Mouse (Mus musculus) erythroblast, embryonic 14.5 days (primary cell): ENCODE data around the gene Ugt1a7c. TPM values are rescaled to one million over a fixed set of nuclear protein-coding genes. Genes with fewer than 3 reads are reported as not detected.

Experiments used
- H3K27me3 ChIP-seq: 2 replicates; pipeline ENCODE4 v1.6.1; 2012; ENCODE audit warnings: inconsistent platforms; ENCODE audit not compliant: control insufficient read depth
- H3K36me3 ChIP-seq: 2 replicates; pipeline ENCODE4 v1.6.1; 2012; ENCODE audit warnings: mild to moderate bottlenecking, inconsistent platforms; ENCODE audit not compliant: control insufficient read depth
- H3K4me1 ChIP-seq: 2 replicates; pipeline ENCODE4 v1.6.1; 2012; ENCODE audit warnings: inconsistent platforms; ENCODE audit not compliant: control insufficient read depth
- H3K4me3 ChIP-seq: replicated peaks from 2 replicates; pipeline ENCODE3; 2012; ENCODE audit warnings: moderate library complexity, mild to moderate bottlenecking, inconsistent platforms
- H3K9me3 ChIP-seq: 2 replicates; pipeline ENCODE4 v1.6.1; 2012; ENCODE audit warnings: low read length, inconsistent platforms, mixed read lengths; ENCODE audit not compliant: control insufficient read depth
- GATA1 ChIP-seq: IDR thresholded peaks from 2 replicates; pipeline ENCODE4 v1.6.1; 2012; ENCODE audit warnings: low read length, inconsistent platforms, mixed read lengths
- TAL1 ChIP-seq: IDR thresholded peaks from 3 replicates; pipeline ENCODE4 v1.6.1; 2012; ENCODE audit warnings: low read length, inconsistent platforms, mixed read lengths
- polyA plus RNA-seq: library from polyadenylated mRNA; stranded (reverse); fragments of >175 nt; gene quantifications from 2 replicates; pipeline ENCODE4 v1.2.3, GENCODE M21; 2012

The Ugt1a7c gene
- polyA plus RNA-seq, 1 experiment, result 0.06 TPM

- TF ChIP-seq TAL1, result no peak
- peak; percentile 27; the same call in 1 of the 2 replicates for TF ChIP-seq GATA1
- H3K4me1 ChIP-seq, result peaks cover 65% of the 10 kb centered on the region
- H3K36me3 ChIP-seq, result peaks cover 41% of the 10 kb centered on the region
- peaks cover 16% of the 10 kb centered on the region for H3K9me3 ChIP-seq
- H3K27me3 ChIP-seq, result peaks cover 2% of the 10 kb centered on the region
- H3K4me3 ChIP-seq, result peak within 1 kb of the TSS; percentile 81
Measured at GRCm38 (mm10) chr1:88205294-88205922, 110.5 kb downstream of the Ugt1a7c start, which contains the start of gene Dnajb3. TSS of gene Dnajb3 (minus strand) at chr1:88205782.

DNA sequence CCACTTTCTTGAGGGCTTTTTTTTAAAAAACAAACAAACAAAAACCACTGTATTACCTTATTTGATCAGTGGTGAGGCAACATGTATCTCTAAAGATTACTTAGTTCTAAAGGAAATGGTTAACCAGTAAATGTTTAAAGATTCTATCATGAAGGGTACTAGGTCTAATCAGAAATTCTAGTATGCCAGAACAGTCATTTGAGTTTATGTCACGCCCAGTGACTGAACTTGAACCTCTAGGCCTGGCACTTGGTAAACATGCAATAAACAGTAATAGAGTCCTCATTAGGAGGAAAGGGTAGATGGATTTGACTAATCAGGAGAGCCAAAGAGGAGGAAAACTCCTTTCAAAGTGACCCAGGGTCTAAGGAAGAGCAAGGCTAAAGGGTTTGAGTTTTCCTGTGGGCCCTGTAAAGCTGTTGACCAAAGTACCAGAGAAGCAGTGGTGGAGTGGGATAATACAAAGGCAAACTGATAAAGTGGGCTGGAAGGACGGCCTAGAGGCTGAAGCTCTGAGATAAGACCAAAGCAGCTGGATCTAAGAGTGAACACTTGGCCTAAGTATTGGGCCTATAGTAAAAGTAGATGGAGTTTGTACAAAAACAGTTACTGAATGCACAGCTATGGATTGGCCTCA lies 112.1 kb downstream of the Ugt1a7c start:
- H3K9me3 ChIP-seq, result peaks cover 21% of the 10 kb centered on the region
- peaks cover 65% of the 10 kb centered on the region for H3K4me1 ChIP-seq
- TF ChIP-seq GATA1, result peak; percentile 97
- TF ChIP-seq TAL1, result peak; percentile 88
- H3K36me3 ChIP-seq, result peaks cover 41% of the 10 kb centered on the region
- H3K4me3 ChIP-seq, result peak overlapping the region; percentile 25
- H3K27me3 ChIP-seq, result no peaks in the 10 kb centered on the region

GRCm38 (mm10) chr1:88211812-88212211 lies 117.0 kb downstream of the Ugt1a7c start, which contains the start of gene Ugt1a1:
TSS of gene Ugt1a1 (plus strand) at chr1:88211959.
- Histone ChIP-seq H3K27me3 (no peaks in the 10 kb centered on the region), H3K36me3 (peaks cover 7% of the 10 kb centered on the region), H3K4me1 (peaks cover 34% of the 10 kb centered on the region), H3K4me3 (no peak within 1 kb of the TSS), H3K9me3 (peaks cover 13% of the 10 kb centered on the region)
- TF ChIP-seq GATA1, result no peak
- peak; percentile 31; the same call in 2 of the 3 replicates for TF ChIP-seq TAL1

- peaks cover 7% of the 10 kb centered on the region for H3K36me3 ChIP-seq
- H3K4me1 ChIP-seq, result peaks cover 27% of the 10 kb centered on the region
- H3K27me3 ChIP-seq, result no peaks in the 10 kb centered on the region
- no peak overlapping the region for H3K4me3 ChIP-seq
- TF ChIP-seq TAL1 (no peak), GATA1 (no peak)
- H3K9me3 ChIP-seq, result peaks cover 19% of the 10 kb centered on the region
Measured at GRCm38 (mm10) chr1:88212341-88213045, 117.6 kb downstream of the Ugt1a7c start.

GRCm38 (mm10) chr1:88213061-88213460 lies 118.2 kb downstream of the Ugt1a7c start:
- TF ChIP-seq GATA1 (no peak), TAL1 (no peak)
- Histone ChIP-seq H3K27me3 (no peaks in the 10 kb centered on the region), H3K4me1 (peaks cover 21% of the 10 kb centered on the region), H3K9me3 (peaks cover 21% of the 10 kb centered on the region), H3K36me3 (0 out of 2 replicates have a peak, but pooled peaks cover 5% of the 10 kb centered on the region), H3K4me3 (no peak overlapping the region)

DNA sequence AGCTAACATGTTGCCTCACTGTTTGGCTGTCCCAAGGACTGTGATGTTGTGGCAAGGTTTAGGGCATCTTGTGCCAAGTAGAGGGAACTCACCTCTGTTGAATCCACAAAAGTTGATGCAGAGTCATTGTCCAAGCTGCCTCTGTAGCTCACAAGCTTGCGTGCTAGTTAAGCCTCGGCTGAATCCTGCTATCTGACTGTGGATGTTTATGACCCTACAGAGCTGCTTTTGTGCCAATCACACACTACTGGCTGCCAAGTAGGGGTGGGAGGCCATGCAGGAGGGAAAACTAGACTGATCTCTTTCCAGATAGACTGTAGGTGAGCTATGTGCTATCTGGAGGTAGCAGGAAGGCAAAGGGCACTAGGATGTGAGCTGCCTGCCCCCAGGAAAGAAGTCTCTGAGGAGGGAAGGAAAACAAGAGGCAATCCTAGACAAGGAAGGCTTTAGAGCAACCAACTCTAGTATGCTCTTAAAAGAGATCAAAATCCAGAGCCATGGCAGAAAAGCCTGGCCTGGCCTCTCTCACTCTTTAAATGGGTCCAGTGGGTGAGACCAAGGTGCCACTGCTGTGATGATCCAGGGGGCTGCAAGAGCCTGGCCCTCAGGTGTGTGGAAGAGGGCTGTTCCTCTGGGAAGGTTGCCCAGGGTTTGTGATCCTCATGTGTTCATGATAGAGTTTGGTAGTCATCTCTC lies 119.1 kb downstream of the Ugt1a7c start:
- no peak for TF ChIP-seq GATA1
- TF ChIP-seq TAL1, result no peak
- Histone ChIP-seq H3K9me3 (peaks cover 21% of the 10 kb centered on the region), H3K27me3 (no peaks in the 10 kb centered on the region)

DNA sequence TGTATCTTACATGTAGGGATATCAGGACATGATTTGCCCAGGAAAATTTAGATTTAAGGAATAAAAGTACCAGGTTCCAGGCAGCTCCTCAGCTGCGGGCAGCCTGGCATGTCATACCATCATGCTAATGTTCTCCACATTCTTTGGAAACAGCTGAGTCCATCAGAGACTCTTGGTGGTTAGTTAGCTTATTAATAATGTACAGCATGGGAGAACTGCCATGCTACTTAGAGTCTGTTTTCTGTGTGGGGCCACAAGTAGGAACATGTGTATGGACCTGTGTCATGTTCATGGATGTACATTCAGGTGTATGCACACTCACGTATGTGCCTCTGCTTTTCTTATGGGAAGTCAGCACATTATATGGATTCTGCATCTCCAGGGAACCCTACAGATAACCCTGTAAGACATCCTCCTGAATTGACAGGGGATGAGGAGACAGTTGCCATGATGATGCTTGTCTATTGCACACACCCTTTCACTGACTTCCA lies 119.6 kb downstream of the Ugt1a7c start:
- H3K27me3 ChIP-seq, result no peaks in the 10 kb centered on the region
- TF ChIP-seq TAL1 (no peak), GATA1 (no peak)
- H3K4me3 ChIP-seq, result no peak overlapping the region
- no peaks in the 10 kb centered on the region for H3K36me3 ChIP-seq
- peaks cover 8% of the 10 kb centered on the region for H3K4me1 ChIP-seq
- H3K9me3 ChIP-seq, result peaks cover 21% of the 10 kb centered on the region

More for the DNA sequence above, 119.1 kb downstream of the Ugt1a7c start:
- Histone ChIP-seq H3K4me1 (peaks cover 13% of the 10 kb centered on the region), H3K36me3 (0 out of 2 replicates have a peak, but pooled peaks cover 2% of the 10 kb centered on the region), H3K4me3 (no peak overlapping the region)
